Mouse (Mus musculus): ENCODE data around the gene Wdtc1.

DNA sequence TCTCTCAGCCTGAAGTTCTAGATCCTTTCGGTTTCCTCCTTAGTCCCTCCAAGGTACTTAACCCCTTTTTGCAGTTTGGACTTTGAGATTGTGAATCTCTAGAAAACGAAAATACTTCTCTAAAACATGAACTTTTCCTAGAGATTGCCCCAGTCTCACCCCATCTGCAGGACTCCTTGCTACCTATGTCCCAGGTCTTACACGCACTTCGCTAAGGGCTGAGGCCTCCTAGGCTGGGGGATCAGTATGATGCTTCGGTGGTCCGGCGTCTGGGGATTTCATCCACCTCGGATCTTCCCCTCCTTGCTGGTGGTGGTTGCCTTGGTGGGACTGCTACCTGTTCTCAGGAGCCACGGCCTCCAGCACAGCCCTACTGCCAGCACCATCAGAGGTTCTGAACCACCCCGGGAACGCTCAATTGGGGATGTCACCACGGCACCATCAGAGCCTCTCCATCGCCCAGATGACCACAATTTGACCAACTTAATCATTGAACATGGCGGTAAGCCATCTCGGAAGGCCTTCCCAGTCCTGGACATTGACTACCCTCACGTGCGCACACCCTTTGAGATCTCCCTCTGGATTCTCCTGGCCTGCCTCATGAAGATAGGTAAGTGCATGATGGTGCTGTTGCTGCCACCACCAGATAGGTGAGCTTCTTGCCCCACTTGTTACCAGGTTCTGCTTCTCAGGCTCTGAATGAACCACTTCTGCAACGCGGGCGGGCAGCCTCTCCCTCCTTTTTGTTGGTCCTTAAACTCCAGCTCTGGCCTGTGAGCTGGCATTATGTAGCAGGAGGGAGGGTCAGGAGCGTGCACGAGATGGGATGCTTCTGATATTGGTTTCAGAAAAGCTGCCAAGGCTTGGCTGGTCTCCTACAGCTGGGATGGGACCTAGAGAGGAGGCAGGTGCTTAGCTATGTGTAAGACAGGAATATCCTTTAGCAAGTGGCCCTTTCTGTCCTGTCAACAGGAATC is 17.3 kb upstream of the Wdtc1 start:
- TF ChIP-seq CTCF (IDR thresholded peaks at IDR 0.05; ENCODE audit: insufficient read depth, low read length) (no peak), POLR2A (IDR thresholded peaks at IDR 0.05; ENCODE audit: borderline replicate concordance, extremely low read depth, low read depth, low read length) (no peak)
